Mouse (Mus musculus) frontal cortex, postnatal 36 days (tissue): ENCODE data around the gene Vav3.

Experiments used
- DNase-seq, 2 experiments: peaks; one replicate each; pipeline ENCODE4 v3.0.0; 2022; ENCODE audit warnings: low spot score in 2 of 2

The Vav3 gene

GRCm38 (mm10) chr3:109352690-109353089 is 12.2 kb downstream of the Vav3 start:
- DNase-seq: no peak

GRCm38 (mm10) chr3:109353814-109354213 is 13.4 kb downstream of the Vav3 start:
- DNase-seq: no peak

GRCm38 (mm10) chr3:109355158-109355557 is 14.7 kb downstream of the Vav3 start:
- no peak for DNase-seq

- no peak for DNase-seq
Observed at GRCm38 (mm10) chr3:109360746-109361145, 20.3 kb downstream of the Vav3 start.

GRCm38 (mm10) chr3:109361882-109362281 is 21.4 kb downstream of the Vav3 start:
- no peak for DNase-seq

- no peak for DNase-seq
Observed at GRCm38 (mm10) chr3:109362310-109362709, 21.9 kb downstream of the Vav3 start.

- DNase-seq: no peak
Observed at GRCm38 (mm10) chr3:109363522-109363921, 23.1 kb downstream of the Vav3 start.

GRCm38 (mm10) chr3:109365875-109366274 is 25.4 kb downstream of the Vav3 start:
- DNase-seq: no peak

- DNase-seq: peak; percentile 8
Observed at GRCm38 (mm10) chr3:109366411-109366851, 26.0 kb downstream of the Vav3 start.

- DNase-seq: peak; percentile 16 to 20
Observed at GRCm38 (mm10) chr3:109368383-109369289, 28.2 kb downstream of the Vav3 start.

GRCm38 (mm10) chr3:109371576-109371975 is 31.1 kb downstream of the Vav3 start:
- no peak for DNase-seq

- DNase-seq: no peak
Observed at GRCm38 (mm10) chr3:109372678-109373077, 32.2 kb downstream of the Vav3 start.

GRCm38 (mm10) chr3:109378278-109378677 is 37.8 kb downstream of the Vav3 start:
- no peak for DNase-seq

GRCm38 (mm10) chr3:109378684-109379083 is 38.2 kb downstream of the Vav3 start:
- DNase-seq: no peak

- DNase-seq: no peak
Observed at GRCm38 (mm10) chr3:109388730-109389129, 48.3 kb downstream of the Vav3 start.

- no peak for DNase-seq
Observed at GRCm38 (mm10) chr3:109401527-109401926, 61.1 kb downstream of the Vav3 start.

GRCm38 (mm10) chr3:109411294-109411693 is 70.8 kb downstream of the Vav3 start:
- no peak for DNase-seq

- no peak for DNase-seq
Observed at GRCm38 (mm10) chr3:109420403-109420802, 80.0 kb downstream of the Vav3 start.

- DNase-seq: no peak
Observed at GRCm38 (mm10) chr3:109421019-109421418, 80.6 kb downstream of the Vav3 start.

- DNase-seq: no peak
Observed at GRCm38 (mm10) chr3:109423440-109424079, 83.1 kb downstream of the Vav3 start.

GRCm38 (mm10) chr3:109431285-109431684 is 90.8 kb downstream of the Vav3 start:
- DNase-seq: no peak

- no peak for DNase-seq
Observed at GRCm38 (mm10) chr3:109438552-109438951, 98.1 kb downstream of the Vav3 start.

GRCm38 (mm10) chr3:109439253-109439652 is 98.8 kb downstream of the Vav3 start:
- DNase-seq: no peak
